Mouse (Mus musculus) neural tube, embryonic 12.5 days (tissue): Measurements from ENCODE around the gene Gdpgp1. TPM values are rescaled to one million over a fixed set of nuclear protein-coding genes. Genes with fewer than 3 reads are reported as not detected.

ENCODE experiments used
- polyA plus RNA-seq: library from polyadenylated mRNA; unstranded; fragments of >200 nt; fragmentation: Nextera tagmentation; extraction: Ambion mirVana; gene quantifications from 2 replicates; pipeline ENCODE4 v1.2.1, GENCODE M21; 2016

Gene Gdpgp1
- polyA plus RNA-seq, 1 experiment from 2014 or later: 4.9 TPM

Other genes with a start within 250 kb of the Gdpgp1 start
- 24.7 and 26.3 TPM in 2 replicates for gene Zfp710, start 208.1 kb upstream of the Gdpgp1 start, polyA plus RNA-seq
- gene Idh2, start 117.5 kb upstream of the Gdpgp1 start, polyA plus RNA-seq: 299 and 313 TPM in 2 replicates
- 18.9 and 20.5 TPM in 2 replicates for gene Sema4b, start 46.0 kb upstream of the Gdpgp1 start, polyA plus RNA-seq
- 43.1 and 47.5 TPM in 2 replicates for gene Cib1, start 52 bp upstream of the Gdpgp1 start, polyA plus RNA-seq
- 1.2 and 2.0 TPM in 2 replicates for gene Ttll13, start 13.5 kb downstream of the Gdpgp1 start, polyA plus RNA-seq
- gene Ngrn, start 28.4 kb downstream of the Gdpgp1 start, polyA plus RNA-seq: 51.9 and 54.9 TPM in 2 replicates
- 17.6 and 22.1 TPM in 2 replicates for gene Vps33b, start 36.8 kb downstream of the Gdpgp1 start, polyA plus RNA-seq
- gene Prc1, start 61.6 kb downstream of the Gdpgp1 start, polyA plus RNA-seq: 121 and 123 TPM in 2 replicates
- 10.2 and 12.5 TPM in 2 replicates for gene Rccd1, start 91.6 kb downstream of the Gdpgp1 start, polyA plus RNA-seq
- 55.8 and 59.9 TPM in 2 replicates for gene Unc45a, start 108.1 kb downstream of the Gdpgp1 start, polyA plus RNA-seq
- 20.6 and 21.1 TPM in 2 replicates for gene Hddc3, start 110.2 kb downstream of the Gdpgp1 start, polyA plus RNA-seq
- gene Man2a2, start 138.5 kb downstream of the Gdpgp1 start, polyA plus RNA-seq: 25.0 and 25.5 TPM in 2 replicates
- 7.7 and 9.0 TPM in 2 replicates for gene Fes, start 155.1 kb downstream of the Gdpgp1 start, polyA plus RNA-seq
- gene Furin, start 172.6 kb downstream of the Gdpgp1 start, polyA plus RNA-seq: 6.3 and 6.5 TPM in 2 replicates